Mouse (Mus musculus): ENCODE measurements around the gene Pdcd6. TPM values are rescaled to one million over a fixed set of nuclear protein-coding genes. Genes with fewer than 3 reads are reported as not detected.

Pdcd6 gene
- polyA plus RNA-seq (2014; fragmentation: Nextera tagmentation; extraction: Ambion mirVana) = 126 and 132 TPM in 2 replicates

GRCm38 (mm10) chr13:74317170-74317849, at the start of gene Pdcd6:
TSS of gene Pdcd6 (minus strand) at chr13:74317580.
- Histone ChIP-seq H3K9me3 (ENCODE audit: control insufficient read depth, low read length) (no peaks in the 10 kb centered on the region), H3K9ac (ENCODE audit: low read depth, low read length) (peak within 1 kb of the TSS; percentile 83), H3K4me2 (replicated peaks; ENCODE audit: low read depth, low read length) (peak within 1 kb of the TSS; percentile 71), H3K36me3 (ENCODE audit: control insufficient read depth, insufficient read depth, low read length) (peaks cover 9% of the 10 kb centered on the region; the same call in 1 of the 2 replicates), H3K27ac (ENCODE audit: low read depth, low read length) (peak within 1 kb of the TSS; percentile 56), H3K4me3 (ENCODE audit: low read depth, low read length) (peak within 1 kb of the TSS; percentile 83), H3K27me3 (ENCODE audit: control insufficient read depth, insufficient read depth, low read length) (no peaks in the 10 kb centered on the region), H3K4me1 (replicated peaks; ENCODE audit: control insufficient read depth, insufficient read depth, low read length) (no peaks in the 10 kb centered on the region; the same call in 1 of the 2 replicates)
- DNase-seq (ENCODE audit: low spot score) (peak; percentile 91), ATAC-seq (ENCODE audit: low FRiP score) (peak; percentile 99)
- WGBS = under 1% methylated on average over 36 of the region's 36 CpGs

- WGBS = 90% methylated on average over 8 of the region's 8 CpGs
- no peaks in the 10 kb centered on the region for H3K9me3 ChIP-seq (ENCODE audit: control insufficient read depth, low read length)
Observed at GRCm38 (mm10) chr13:74363859-74364235, 46.5 kb upstream of the Pdcd6 start, which contains the start of gene Lrrc14b. TSS of gene Lrrc14b (minus strand) at chr13:74364005.

GRCm38 (mm10) chr13:74363176-74363858, 45.9 kb upstream of the Pdcd6 start:
- no peaks in the 10 kb centered on the region for H3K9me3 ChIP-seq (ENCODE audit: control insufficient read depth, low read length)
- no peak overlapping the region for H3K27ac ChIP-seq (ENCODE audit: low read depth, low read length)
- no peak overlapping the region for H3K9ac ChIP-seq (ENCODE audit: low read depth, low read length)
- peak; percentile 22; the same call in 1 of the 2 replicates for ATAC-seq (ENCODE audit: low FRiP score)
- no peak overlapping the region for H3K4me3 ChIP-seq (ENCODE audit: low read depth, low read length)
- 86% methylated on average over 13 of the region's 13 CpGs for WGBS
- H3K4me1 ChIP-seq (replicated peaks; ENCODE audit: control insufficient read depth, insufficient read depth, low read length) = no peaks in the 10 kb centered on the region
- H3K4me2 ChIP-seq (replicated peaks; ENCODE audit: low read depth, low read length) = no peak overlapping the region
- H3K36me3 ChIP-seq (ENCODE audit: control insufficient read depth, insufficient read depth, low read length) = peaks cover 10% of the 10 kb centered on the region; the same call in 1 of the 2 replicates
- no peaks in the 10 kb centered on the region for H3K27me3 ChIP-seq (ENCODE audit: control insufficient read depth, insufficient read depth, low read length)
- no peak for DNase-seq (ENCODE audit: low spot score)

More at GRCm38 (mm10) chr13:74363859-74364235, 46.5 kb upstream of the Pdcd6 start, which contains the start of gene Lrrc14b:
- Histone ChIP-seq H3K27ac (ENCODE audit: low read depth, low read length) (no peak within 1 kb of the TSS), H3K4me2 (replicated peaks; ENCODE audit: low read depth, low read length) (no peak within 1 kb of the TSS), H3K36me3 (ENCODE audit: control insufficient read depth, insufficient read depth, low read length) (peaks cover 10% of the 10 kb centered on the region; the same call in 1 of the 2 replicates), H3K4me1 (replicated peaks; ENCODE audit: control insufficient read depth, insufficient read depth, low read length) (no peaks in the 10 kb centered on the region), H3K9ac (ENCODE audit: low read depth, low read length) (no peak within 1 kb of the TSS), H3K27me3 (ENCODE audit: control insufficient read depth, insufficient read depth, low read length) (no peaks in the 10 kb centered on the region), H3K4me3 (ENCODE audit: low read depth, low read length) (no peak within 1 kb of the TSS)
- DNase-seq (ENCODE audit: low spot score) (no peak), ATAC-seq (ENCODE audit: low FRiP score) (no peak)

DNA sequence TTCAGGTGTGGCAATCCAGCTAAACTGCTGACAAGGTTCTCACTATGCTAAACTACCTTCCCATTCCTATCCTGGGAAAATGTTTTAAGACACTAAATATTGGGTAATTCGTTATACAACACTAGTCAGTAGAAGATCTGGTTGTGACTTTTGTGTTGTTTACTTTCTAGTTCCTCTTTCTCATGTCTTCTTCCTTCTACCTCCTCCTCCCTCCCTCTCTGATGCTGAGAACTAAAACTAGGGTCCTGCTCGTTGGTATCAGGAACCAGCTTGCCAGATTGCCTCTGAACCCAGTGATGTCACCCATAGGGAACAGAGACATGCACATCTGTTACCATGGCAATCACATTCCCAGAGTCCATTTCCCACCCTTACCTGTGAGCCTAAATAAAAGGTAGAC, 44.8 kb upstream of the Pdcd6 start:
- no peak overlapping the region for H3K9ac ChIP-seq (ENCODE audit: low read depth, low read length)
- H3K4me1 ChIP-seq (replicated peaks; ENCODE audit: control insufficient read depth, insufficient read depth, low read length) = no peaks in the 10 kb centered on the region
- H3K36me3 ChIP-seq (ENCODE audit: control insufficient read depth, insufficient read depth, low read length) = peaks cover 10% of the 10 kb centered on the region; the same call in 1 of the 2 replicates
- no peaks in the 10 kb centered on the region for H3K27me3 ChIP-seq (ENCODE audit: control insufficient read depth, insufficient read depth, low read length)
- H3K4me2 ChIP-seq (replicated peaks; ENCODE audit: low read depth, low read length) = no peak overlapping the region
- H3K27ac ChIP-seq (ENCODE audit: low read depth, low read length) = no peak overlapping the region
- DNase-seq (ENCODE audit: low spot score) (no peak), ATAC-seq (ENCODE audit: low FRiP score) (0 out of 2 replicates have a peak, but pooled peaks have one; percentile 17)
- H3K9me3 ChIP-seq (ENCODE audit: control insufficient read depth, low read length) = no peaks in the 10 kb centered on the region
- 88% methylated on average over 2 of the region's 2 CpGs for WGBS
- H3K4me3 ChIP-seq (ENCODE audit: low read depth, low read length) = no peak overlapping the region

GRCm38 (mm10) chr13:74356491-74356890, 39.1 kb upstream of the Pdcd6 start:
- Histone ChIP-seq H3K36me3 (ENCODE audit: control insufficient read depth, insufficient read depth, low read length) (peaks cover 12% of the 10 kb centered on the region; the same call in 1 of the 2 replicates), H3K4me3 (ENCODE audit: low read depth, low read length) (no peak overlapping the region), H3K4me1 (replicated peaks; ENCODE audit: control insufficient read depth, insufficient read depth, low read length) (no peaks in the 10 kb centered on the region), H3K9ac (ENCODE audit: low read depth, low read length) (no peak overlapping the region), H3K27me3 (ENCODE audit: control insufficient read depth, insufficient read depth, low read length) (no peaks in the 10 kb centered on the region), H3K4me2 (replicated peaks; ENCODE audit: low read depth, low read length) (no peak overlapping the region), H3K9me3 (ENCODE audit: control insufficient read depth, low read length) (no peaks in the 10 kb centered on the region), H3K27ac (ENCODE audit: low read depth, low read length) (no peak overlapping the region)
- 97% methylated on average over 13 of the region's 13 CpGs for WGBS
- ATAC-seq (ENCODE audit: low FRiP score) (no peak), DNase-seq (ENCODE audit: low spot score) (no peak)

DNA sequence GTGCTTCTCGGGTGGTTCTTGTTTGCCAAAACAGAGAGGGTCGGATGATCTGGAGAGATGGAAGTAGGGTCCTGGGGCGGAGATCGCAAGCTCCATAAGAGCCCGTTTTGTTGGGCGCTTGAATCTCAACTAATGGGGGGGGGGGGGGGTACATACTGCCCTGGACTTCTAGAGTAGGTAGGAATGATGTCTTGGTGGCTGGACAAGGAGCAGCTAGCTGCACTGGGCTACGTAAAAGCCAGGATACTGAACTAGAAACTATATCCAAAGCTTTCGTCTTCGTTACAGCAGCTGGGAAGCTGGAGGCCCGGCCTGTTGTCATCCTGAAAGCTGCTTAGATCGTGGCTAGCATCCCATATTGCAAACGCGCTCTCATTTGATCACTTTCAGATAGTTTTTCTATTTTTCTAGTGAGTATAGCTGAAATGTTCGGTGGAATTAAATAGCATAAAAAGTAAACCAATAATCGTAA, 33.1 kb upstream of the Pdcd6 start:
- peak overlapping the region; percentile 72 for H3K4me2 ChIP-seq (replicated peaks; ENCODE audit: low read depth, low read length)
- peak overlapping the region; percentile 56 for H3K4me3 ChIP-seq (ENCODE audit: low read depth, low read length)
- H3K36me3 ChIP-seq (ENCODE audit: control insufficient read depth, insufficient read depth, low read length) = no peaks in the 10 kb centered on the region
- no peaks in the 10 kb centered on the region for H3K4me1 ChIP-seq (replicated peaks; ENCODE audit: control insufficient read depth, insufficient read depth, low read length)
- H3K9ac ChIP-seq (ENCODE audit: low read depth, low read length) = peak overlapping the region; percentile 66
- no peak overlapping the region for H3K27ac ChIP-seq (ENCODE audit: low read depth, low read length)
- ATAC-seq (ENCODE audit: low FRiP score) (peak; percentile 62; the same call in 1 of the 2 replicates), DNase-seq (ENCODE audit: low spot score) (no peak)
- no peaks in the 10 kb centered on the region for H3K9me3 ChIP-seq (ENCODE audit: control insufficient read depth, low read length)
- no peaks in the 10 kb centered on the region for H3K27me3 ChIP-seq (ENCODE audit: control insufficient read depth, insufficient read depth, low read length)
- 2% methylated on average over 15 of the region's 15 CpGs for WGBS

DNA sequence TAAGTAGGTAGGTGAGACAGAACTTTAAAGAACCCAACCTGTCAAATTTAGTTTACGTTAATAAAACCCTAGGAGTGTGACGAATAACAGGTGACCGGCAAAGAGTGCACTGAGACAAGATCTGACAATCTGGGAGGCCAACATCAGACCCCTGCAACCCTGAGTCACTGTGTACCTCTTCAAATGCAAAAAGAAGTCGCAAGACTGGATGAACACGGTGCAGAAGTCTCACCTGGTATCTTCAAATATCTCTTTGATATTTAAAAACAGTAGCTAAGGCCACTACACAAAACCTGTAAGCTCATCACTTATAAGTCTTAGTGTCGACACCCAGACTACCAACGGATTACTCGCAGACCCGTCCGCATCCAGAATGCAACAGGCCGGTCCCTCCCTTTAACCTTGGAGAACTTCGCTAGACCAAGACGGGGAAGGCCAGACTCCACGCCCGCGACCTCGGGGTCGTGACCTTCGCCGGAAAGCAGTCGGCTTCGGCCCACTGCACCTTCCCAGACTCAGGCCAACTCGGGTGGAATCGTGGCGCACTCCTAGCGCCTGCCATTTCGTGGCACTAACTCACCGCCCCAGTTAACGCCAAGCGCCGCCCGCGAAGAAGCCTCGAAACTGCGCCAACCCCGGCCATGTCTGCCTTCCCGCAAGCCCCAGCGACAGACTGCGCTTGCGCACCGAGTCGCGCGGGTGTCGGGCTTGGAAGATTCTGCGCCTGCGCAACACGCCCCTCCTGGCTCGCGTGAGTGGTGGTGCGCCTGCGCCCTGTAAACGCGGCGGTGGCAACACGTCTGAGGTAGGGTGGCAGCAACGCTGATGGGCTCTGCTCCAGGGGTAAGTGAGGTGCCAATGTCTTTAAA, 32.4 kb upstream of the Pdcd6 start, which contains the start of the genes Sdha and Ccdc127:
TSS of gene Sdha (minus strand) at position 715 of the 869 bp plus-strand sequence.
TSS of gene Ccdc127 (plus strand) at position 744 of the 869 bp plus-strand sequence.
- peak within 1 kb of the TSS; percentile 67; the same call in 1 of the 2 replicates for H3K27ac ChIP-seq (ENCODE audit: low read depth, low read length)
- H3K4me1 ChIP-seq (replicated peaks; ENCODE audit: control insufficient read depth, insufficient read depth, low read length) = no peaks in the 10 kb centered on the region
- peak within 1 kb of the TSS; percentile 66 for H3K9ac ChIP-seq (ENCODE audit: low read depth, low read length)
- H3K9me3 ChIP-seq (ENCODE audit: control insufficient read depth, low read length) = no peaks in the 10 kb centered on the region
- no peaks in the 10 kb centered on the region for H3K27me3 ChIP-seq (ENCODE audit: control insufficient read depth, insufficient read depth, low read length)
- H3K4me3 ChIP-seq (ENCODE audit: low read depth, low read length) = peak within 1 kb of the TSS; percentile 56
- WGBS = 3% methylated on average over 57 of the region's 57 CpGs
- H3K4me2 ChIP-seq (replicated peaks; ENCODE audit: low read depth, low read length) = peak within 1 kb of the TSS; percentile 72
- ATAC-seq (ENCODE audit: low FRiP score) (peak; percentile 97), DNase-seq (ENCODE audit: low spot score) (peak; percentile 99)
- no peaks in the 10 kb centered on the region for H3K36me3 ChIP-seq (ENCODE audit: control insufficient read depth, insufficient read depth, low read length)

- Histone ChIP-seq H3K4me1 (replicated peaks; ENCODE audit: control insufficient read depth, insufficient read depth, low read length) (no peaks in the 10 kb centered on the region), H3K9me3 (ENCODE audit: control insufficient read depth, low read length) (no peaks in the 10 kb centered on the region), H3K9ac (ENCODE audit: low read depth, low read length) (no peak overlapping the region), H3K27ac (ENCODE audit: low read depth, low read length) (no peak overlapping the region), H3K36me3 (ENCODE audit: control insufficient read depth, insufficient read depth, low read length) (peaks cover 4% of the 10 kb centered on the region; the same call in 1 of the 2 replicates), H3K27me3 (ENCODE audit: control insufficient read depth, insufficient read depth, low read length) (no peaks in the 10 kb centered on the region), H3K4me3 (ENCODE audit: low read depth, low read length) (no peak overlapping the region), H3K4me2 (replicated peaks; ENCODE audit: low read depth, low read length) (no peak overlapping the region)
- peak; percentile 45; the same call in 1 of the 2 replicates for ATAC-seq (ENCODE audit: low FRiP score)
- DNase-seq (ENCODE audit: low spot score) = peak; percentile 59
- WGBS = 60% methylated on average over 3 of the region's 3 CpGs
Observed at GRCm38 (mm10) chr13:74341036-74341435, 23.7 kb upstream of the Pdcd6 start.
